Mouse (Mus musculus): ENCODE data around the gene Avpr2.

Gene Avpr2

GRCm38 (mm10) chrX:73918631-73919030 lies 26.7 kb downstream of the Avpr2 start:
- DNase-seq, result no peak

GRCm38 (mm10) chrX:73921285-73921822 lies 29.5 kb downstream of the Avpr2 start:
- no peak for DNase-seq

GRCm38 (mm10) chrX:73921823-73922549 lies 30.1 kb downstream of the Avpr2 start, which contains the start of the genes Arhgap4 and Naa10:
TSS of gene Arhgap4 (minus strand) at chrX:73921870.
TSS of gene Naa10 (minus strand) at chrX:73921944.
- peak; percentile 90 to 93 for DNase-seq

- no peak for DNase-seq
Measured at GRCm38 (mm10) chrX:73922550-73922882, 30.6 kb downstream of the Avpr2 start.

- peak; percentile 83 to 87 for DNase-seq
Measured at GRCm38 (mm10) chrX:73930402-73931062, 38.6 kb downstream of the Avpr2 start, which contains the start of gene Renbp. TSS of gene Renbp (minus strand) at chrX:73930850.

DNA sequence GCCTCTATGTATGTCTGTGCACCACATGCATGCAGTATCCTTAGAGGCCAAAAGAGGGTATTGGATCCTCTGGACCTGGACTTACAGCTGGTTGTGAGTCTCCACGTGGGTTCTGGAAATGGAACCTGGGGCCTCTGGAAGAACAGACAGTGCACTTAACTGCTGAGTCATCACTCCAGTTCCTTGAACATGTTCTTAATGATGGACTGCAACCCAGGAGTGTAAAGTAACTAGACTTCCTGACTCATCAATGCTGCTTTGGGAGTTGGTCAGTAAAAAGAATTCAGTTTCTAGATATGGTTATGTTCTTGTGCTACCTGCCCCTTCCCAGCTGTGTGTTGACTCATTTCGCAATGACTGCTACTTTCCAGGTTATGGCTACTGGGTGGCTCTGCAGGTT lies 40.0 kb downstream of the Avpr2 start:
- no peak for DNase-seq

DNA sequence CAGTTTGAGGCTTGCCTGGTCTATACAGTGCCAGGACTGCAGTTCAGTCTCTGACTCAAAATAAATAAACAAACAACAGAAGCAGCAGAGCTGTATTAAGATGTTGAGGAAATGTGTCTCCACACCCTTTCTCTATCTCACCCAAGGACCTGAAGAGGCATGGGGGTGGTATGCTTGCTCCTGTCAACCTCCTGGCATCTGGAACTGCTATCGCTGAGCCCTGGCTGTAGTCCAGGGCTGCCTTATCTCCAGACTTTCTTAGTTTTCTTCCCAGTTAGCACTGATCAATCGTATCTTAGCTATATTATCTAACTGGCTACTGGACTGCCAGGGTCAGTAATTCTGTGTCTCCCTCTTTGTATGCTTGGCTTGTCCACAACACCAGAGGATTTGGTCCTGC lies 50.0 kb downstream of the Avpr2 start:
- no peak for DNase-seq

- no peak for DNase-seq
Measured at GRCm38 (mm10) chrX:73942294-73942693, 50.4 kb downstream of the Avpr2 start.

All from lung, adult 18-20 months (tissue).